ENCODE assay signal across 8 mouse cellular contexts in genomic region chrX:13461266-13462261, GRCm38 (mm10). TPM values are rescaled to one million over a fixed set of nuclear protein-coding genes. Genes with fewer than 3 reads are reported as not detected.
DNase-seq lines count a peak whose midpoint lies in the region; ATAC-seq and TF ChIP-seq lines count a peak whose summit lies in the region.

No protein-coding gene starts in this region.

- H3K4me1 ChIP-seq in cortical plate, adult 2 months (ENCODE audit: control insufficient read depth, insufficient read depth, low read length) = 0 out of 2 replicates have a peak, but pooled peaks cover 2% of the 10 kb centered on the region

- DNase-seq in gastrocnemius, postnatal 10 days = peak; percentile 85
- DNase-seq in induced T-regulatory cell, adult 2 months (ENCODE audit: low read depth) = peak; percentile 92
- DNase-seq in left cerebral cortex, adult 8-10 months (ENCODE audit: low spot score in 2 of 2) = peak; percentile 77 to 78
- peak; percentile 81 for DNase-seq in right cerebral cortex, adult 18-20 months
- peak; percentile 76 for DNase-seq in urinary bladder, adult 2 months (ENCODE audit: low spot score)

- peak; percentile 85 for ATAC-seq in activated CD4-positive, CD25-positive, alpha-beta regulatory T cell, adult 4 months
- ATAC-seq in megakaryocyte, adult 5-6 weeks (ENCODE audit: poor library complexity, severe bottlenecking) = peak; percentile 97

- TF ChIP-seq POLR2A in cortical plate, adult 2 months (IDR thresholded peaks at IDR 0.05; ENCODE audit: extremely low read depth, insufficient read depth, low read length) = no peak

- H3K4me3 ChIP-seq in cortical plate, adult 2 months (ENCODE audit: insufficient read depth, low read length) = peak overlapping the region; percentile 37

- H3K27ac ChIP-seq in cortical plate, adult 2 months (ENCODE audit: insufficient read depth, low read length) = peak overlapping the region; percentile 80

- TF ChIP-seq CTCF in cortical plate, adult 2 months (IDR thresholded peaks at IDR 0.05; ENCODE audit: extremely low read depth, insufficient read depth, low read length) = peak; percentile 48

RNA-seq across cellular contexts. Expression of gene Nyx, which starts 4.3 kb away (rescaled TPM):
- not detected for polyA plus RNA-seq in activated CD4-positive, CD25-positive, alpha-beta regulatory T cell, adult 4 months (2017; shearing (Covaris generic))
- 0.38 and 0.40 TPM in 2 replicates for polyA plus RNA-seq in cortical plate, adult 2 months (2012; rRNA removed)
- total RNA-seq in gastrocnemius, postnatal 10 days (2021) = under 1 TPM; 0.07 to 0.16 TPM
- total RNA-seq in left cerebral cortex, adult 8-10 months (2022) = under 1 TPM; 0.19 to 0.62 (median 0.42) TPM
- total RNA-seq in megakaryocyte, adult 5-6 weeks (2015) = not detected in 2 replicates
- total RNA-seq in megakaryocyte, adult 5-6 weeks (2017) = not detected in 2 replicates
- 0.04 and 0.07 TPM in 2 replicates for polyA plus RNA-seq in urinary bladder, adult 2 months (2012; rRNA removed)

Comparison
In these comparisons a context has a peak if more than half of its experiments do, and no peak if none do; other contexts are left out.
1. Peak in every context shown above with its lines: DNase-seq, ATAC-seq, H3K4me3 ChIP-seq and H3K27ac ChIP-seq.